Mouse (Mus musculus) adrenal gland, postnatal 25 days (tissue): ENCODE results near the gene Slc7a11. TPM values are rescaled to one million over a fixed set of nuclear protein-coding genes. Genes with fewer than 3 reads are reported as not detected.
"Not testable (repeated sequence)": the region's sequence is repeated elsewhere in the genome, so short reads cannot be mapped to it uniquely, and the experiment has no call there.

Experiments
- DNase-seq: peaks from one replicate; pipeline ENCODE4 v3.0.0; 2021; ENCODE audit warnings: mixed read lengths
- long read RNA-seq: library from polyadenylated mRNA; stranded (forward); transcript quantifications from one replicate; pipeline ENCODE4 v2.0.0, GENCODE M21; 2021
- total RNA-seq: library from RNA; stranded (reverse); gene quantifications from 2 replicates; pipeline ENCODE4 v1.2.3, GENCODE M21; 2021

Gene Slc7a11
- 0.67 and 2.0 TPM in 2 replicates for total RNA-seq
- long read RNA-seq = 0 reads

DNA sequence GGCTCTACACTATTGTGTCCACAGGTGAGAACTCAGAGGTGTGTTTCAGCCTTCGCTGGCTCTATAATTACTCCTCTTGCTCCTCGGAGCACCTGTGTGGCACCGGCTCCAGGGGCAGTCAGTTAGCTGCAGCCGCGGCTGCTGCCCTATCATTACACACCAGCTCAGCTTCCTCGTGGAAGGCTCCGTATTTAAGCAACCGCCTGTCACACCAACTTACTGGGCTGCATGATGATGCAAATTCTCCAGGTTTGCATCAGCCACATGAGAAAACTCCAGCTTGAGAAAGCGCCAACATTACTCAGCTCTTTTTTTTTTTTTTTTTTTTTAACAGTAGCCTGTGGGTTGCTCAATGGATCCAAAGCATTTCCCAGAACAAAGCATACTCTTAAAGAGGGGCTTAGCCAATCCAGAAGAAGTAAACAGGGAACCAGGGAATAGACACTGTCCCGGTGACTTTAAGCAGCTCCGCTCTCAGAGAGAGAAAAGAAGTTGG is at the start of gene Slc7a11:
Gene Slc7a11 (minus strand): TSS at position 194 of the 496 bp plus-strand sequence.
- peak; percentile 5 for DNase-seq

DNA sequence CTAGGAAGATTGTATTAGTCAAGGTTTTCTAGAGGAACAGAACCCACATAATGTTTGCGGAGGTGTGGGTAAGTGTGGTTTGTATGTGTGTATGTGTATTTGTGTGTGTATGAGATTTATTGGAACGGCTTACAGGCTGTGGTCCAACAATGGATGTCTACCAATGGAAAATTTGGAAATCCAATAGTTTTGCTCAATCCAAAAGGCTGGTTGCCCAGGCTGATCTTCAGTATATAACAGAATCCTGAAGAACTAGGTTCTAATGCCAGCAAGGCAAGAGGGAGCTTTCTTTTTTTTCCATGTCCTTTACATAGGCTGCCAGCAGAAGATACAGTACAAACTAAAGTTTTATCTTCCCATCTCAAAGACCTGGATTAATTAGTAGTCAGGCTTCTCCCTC is 48.3 kb upstream of the Slc7a11 start:
- DNase-seq = no peak

DNA sequence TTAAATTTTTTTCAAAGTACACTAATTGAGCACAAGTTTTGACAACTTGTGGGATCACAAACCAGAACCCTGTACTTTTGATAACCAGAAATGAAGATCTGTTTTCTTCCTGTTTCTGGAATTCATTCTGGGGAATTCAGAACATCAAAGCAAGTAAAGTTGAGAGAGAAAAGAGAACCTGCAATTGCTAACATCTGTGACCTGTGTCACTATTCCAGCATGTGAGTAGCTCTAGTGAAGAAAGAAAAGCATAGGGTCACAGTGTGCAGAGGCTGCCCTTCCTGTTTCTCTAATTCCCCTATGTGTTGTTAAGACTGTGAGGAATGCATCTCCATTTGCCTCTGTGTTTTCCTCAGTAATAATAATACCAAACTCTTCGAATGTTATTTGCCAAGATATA is 40.7 kb upstream of the Slc7a11 start:
- DNase-seq = no peak

DNA sequence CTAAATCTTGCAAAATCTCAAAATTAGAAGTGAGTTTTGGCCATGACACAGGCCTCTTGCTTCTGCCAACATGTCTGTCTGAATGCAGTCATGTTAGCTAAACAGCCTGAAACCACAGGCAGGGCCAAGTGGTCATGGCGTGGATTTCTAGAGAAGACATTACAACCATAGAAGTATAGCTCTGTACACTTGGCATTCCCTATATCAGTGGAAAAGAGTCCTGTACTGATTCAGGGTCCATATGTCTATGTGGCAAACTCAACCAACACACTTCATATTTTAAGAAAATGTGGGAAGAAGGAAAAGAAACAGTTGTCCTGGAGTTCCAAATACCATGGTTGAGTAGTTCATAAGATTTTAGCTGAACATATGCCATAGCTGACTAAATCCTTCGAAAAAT is 18.8 kb upstream of the Slc7a11 start:
- DNase-seq = no peak

DNA sequence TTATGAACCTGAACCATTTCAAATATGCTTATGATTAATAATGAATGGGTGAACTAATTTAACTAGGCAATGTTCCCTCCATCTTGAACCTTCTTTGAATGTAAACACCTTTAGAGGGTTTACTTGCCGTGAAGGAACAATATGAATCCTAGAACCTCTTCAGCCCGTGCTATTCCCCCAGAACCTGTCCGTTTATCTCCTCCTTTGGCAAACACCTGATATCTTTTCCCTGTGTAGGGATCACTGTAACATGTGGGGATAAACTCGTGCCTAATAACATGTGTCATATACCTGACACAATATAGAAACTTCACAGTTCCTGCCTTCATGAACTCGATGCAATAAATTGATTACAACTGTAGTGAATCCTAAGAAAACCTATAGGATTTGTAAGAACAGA is 13.7 kb upstream of the Slc7a11 start:
- no peak for DNase-seq

DNA sequence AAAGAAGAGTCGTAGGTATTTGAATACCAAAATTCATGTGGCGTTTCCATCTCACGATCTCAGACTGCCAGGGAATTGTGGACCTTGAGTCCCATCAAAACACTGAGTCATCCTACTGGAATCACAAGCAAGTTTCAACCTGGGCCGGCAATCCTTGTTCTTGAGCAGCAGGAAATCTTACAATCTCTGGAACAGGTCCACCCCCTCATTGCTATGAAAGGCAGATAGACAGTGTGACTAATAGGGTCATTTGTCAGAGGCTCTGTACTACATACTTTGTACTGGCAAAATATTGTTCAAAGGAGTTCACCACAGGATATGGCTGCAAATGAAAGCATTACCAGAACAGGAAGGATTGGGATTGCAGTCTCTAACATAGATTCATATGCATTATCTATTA is 13.2 kb upstream of the Slc7a11 start:
- no peak for DNase-seq

DNA sequence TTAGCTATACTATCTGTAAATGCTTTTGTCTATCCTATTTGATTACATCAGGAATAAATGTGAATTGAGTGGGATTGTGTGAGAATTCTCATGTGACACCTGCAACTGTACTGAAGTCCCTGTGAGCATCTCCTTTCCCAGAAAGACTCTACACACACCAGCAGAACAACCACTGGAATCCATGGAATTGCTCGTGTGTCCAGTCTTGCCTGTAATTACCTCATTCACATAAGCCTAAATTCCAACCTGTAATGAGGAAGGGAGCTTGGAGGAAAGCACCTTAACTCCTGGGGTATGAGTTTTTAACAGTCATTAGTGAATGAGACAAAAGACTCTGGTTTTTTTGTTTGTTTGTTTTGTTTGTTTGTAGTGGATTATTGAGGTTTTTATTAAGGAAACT is 12.6 kb upstream of the Slc7a11 start:
- DNase-seq = no peak

GRCm38 (mm10) chr3:50445050-50445775 is 1.8 kb upstream of the Slc7a11 start:
- no peak for DNase-seq

GRCm38 (mm10) chr3:50443942-50444341 is 528 bp upstream of the Slc7a11 start:
- DNase-seq = no peak

- DNase-seq = no peak
Observed at GRCm38 (mm10) chr3:50442341-50443292, 797 bp downstream of the Slc7a11 start.

- no peak for DNase-seq
Observed at GRCm38 (mm10) chr3:50441330-50441729, 2.1 kb downstream of the Slc7a11 start.

- DNase-seq = no peak
Observed at GRCm38 (mm10) chr3:50440409-50440808, 3.0 kb downstream of the Slc7a11 start.

- no peak for DNase-seq
Observed at GRCm38 (mm10) chr3:50439429-50439828, 4.0 kb downstream of the Slc7a11 start.

GRCm38 (mm10) chr3:50438520-50439253 is 4.7 kb downstream of the Slc7a11 start:
- DNase-seq = no peak

- not testable (repeated sequence) for DNase-seq
Observed at GRCm38 (mm10) chr3:50438081-50438480, 5.3 kb downstream of the Slc7a11 start.

DNA sequence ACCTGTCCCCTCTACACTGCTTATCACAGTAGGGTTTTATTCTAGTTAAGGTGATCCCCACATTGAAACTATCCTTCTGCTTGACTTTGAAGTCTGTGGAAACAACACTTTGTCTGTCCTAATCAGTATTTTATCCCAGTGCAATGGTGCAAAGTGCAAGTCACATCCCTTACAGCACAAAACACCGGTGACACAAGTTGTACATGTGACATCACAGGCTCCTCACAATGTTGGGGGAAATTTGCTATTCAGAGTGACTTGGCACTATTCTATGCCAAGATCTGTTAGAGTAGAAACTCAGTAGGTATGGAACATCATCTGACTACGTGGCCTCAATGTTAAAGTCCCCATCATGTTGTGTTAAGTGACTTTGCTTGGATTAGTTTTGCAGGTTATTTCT is 7.0 kb downstream of the Slc7a11 start:
- not testable (repeated sequence) for DNase-seq

DNA sequence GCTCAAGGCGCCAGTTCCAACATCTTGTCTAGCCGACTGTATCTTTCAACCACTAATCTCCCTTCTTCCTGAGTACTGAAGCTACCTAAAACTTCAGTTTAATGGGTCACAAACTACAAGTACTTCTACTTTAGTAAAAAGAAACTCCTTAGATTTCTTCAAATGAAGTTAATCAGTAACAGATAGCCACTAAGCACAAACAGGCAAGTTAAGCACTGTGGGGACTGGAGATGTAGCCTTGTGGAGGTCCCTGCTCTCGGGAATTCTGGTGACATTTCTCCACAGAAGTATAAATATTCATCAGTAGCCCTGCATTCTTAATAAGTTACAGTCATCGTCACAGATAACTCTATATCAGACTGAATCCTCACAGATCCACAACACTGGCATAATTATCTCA is 9.6 kb downstream of the Slc7a11 start:
- DNase-seq = no peak

DNA sequence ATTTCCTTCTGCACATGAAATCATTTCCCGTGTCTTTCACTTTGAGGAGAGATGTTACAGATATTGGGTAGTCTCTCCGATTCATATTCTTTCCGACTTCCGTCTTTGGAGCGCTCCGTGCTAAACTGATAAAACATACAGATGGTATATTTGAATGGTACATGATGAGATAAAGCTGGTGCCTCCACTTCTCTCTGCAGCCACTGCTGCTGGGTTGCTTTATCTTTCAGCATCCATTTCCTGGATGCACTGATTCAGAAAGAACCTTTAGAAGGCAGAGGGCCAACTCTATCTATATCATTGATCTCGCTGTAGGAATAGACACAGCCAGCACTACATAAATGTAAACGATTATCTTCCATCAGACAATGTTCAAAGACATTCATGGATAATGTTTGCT is 12.6 kb downstream of the Slc7a11 start:
- no peak for DNase-seq

DNA sequence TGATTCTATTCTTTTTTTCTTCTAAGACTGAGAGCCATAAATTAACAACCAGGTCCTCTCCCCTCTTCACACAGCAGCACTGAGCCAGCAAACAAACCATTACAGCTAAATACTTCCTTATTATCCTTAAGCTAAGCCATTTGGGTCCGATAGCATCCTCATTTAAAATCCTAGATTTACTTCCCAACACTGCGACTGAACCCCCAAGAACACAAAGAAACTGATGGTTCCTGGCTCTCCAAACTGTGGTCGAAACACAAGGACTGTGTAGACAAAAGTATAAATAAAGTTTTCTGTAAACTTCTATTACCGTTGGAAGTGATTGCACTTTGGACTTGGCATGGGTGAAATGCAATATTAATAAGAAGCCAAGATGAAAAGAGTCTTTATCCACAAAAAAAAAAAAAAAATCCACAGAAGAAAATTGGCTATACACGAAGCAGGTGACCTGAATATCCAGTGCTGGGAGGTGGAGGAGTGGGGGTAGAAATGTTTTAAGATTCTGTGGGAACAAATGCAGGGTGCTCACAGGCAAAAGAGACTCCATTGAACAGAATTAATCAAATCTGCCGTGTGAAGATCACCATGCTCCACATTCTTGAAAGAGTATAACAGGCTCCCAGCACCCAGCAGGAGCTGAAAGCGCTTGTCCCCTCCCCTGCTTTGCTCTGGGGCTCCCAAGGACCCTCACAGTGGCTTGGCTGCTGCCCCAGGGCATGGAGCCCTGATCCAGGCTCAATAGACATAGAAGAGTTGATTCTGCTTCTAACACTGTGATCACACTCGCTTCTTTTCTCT is 21.7 kb downstream of the Slc7a11 start:
- DNase-seq = no peak

DNA sequence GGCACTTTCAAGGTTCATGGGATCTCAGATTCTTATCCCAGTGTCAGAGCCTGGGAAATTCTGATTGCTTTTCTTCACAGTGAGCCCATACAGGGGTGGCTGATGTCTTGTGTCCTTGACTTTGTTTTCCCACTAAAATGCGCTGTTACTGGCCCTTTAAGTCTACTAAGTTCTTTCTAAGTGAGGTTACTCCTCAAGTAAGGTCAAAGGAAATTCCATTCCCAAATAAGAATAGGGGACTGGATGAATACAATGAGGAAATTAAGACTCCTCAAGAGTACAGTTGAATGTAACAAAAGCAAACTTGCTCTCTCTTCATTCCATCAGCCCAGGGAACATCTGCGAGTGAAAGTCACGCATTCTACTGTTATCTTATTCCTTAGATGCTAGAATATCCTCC is 24.3 kb downstream of the Slc7a11 start:
- no peak for DNase-seq

DNA sequence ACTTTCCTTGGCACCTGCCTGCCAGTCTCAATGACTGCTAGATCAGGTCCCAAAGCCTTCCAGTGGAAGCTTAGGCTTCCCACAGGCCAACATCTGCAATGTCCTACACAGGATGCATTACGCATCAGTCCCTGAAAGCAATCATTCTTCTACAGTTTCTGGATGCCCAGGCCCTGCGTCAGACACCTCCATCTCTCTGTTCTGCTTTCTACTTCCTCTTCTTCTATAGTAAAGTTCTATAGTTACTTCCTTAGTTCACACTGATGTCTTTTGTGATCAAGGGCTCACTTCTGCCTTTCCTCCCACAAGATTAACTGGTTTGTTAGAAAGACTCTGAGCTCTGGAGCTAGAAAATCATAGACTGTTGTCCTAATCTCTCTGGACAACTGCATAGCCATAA is 36.6 kb downstream of the Slc7a11 start:
- DNase-seq = no peak

DNA sequence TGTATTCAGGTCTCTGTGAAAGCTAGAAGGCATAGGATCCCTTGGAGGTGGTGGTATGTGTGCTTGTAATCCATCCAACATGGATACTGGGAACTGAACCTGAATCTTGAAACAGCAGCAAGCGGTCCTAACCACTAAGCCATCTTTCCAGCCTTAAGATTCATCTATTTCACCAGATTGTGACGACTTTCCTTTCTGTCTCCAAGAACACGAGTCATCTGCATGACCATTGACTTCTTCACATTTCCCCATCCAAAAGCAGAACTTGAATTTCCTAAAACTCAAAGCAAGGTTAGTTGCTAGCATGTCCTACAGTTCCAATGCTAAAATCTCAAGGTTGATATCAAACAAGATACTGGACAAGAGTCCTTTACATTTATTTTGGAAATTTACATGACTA is 37.5 kb downstream of the Slc7a11 start:
- DNase-seq = no peak
